Mouse (Mus musculus): Measurements from ENCODE around the gene Crybb3. TPM values are rescaled to one million over a fixed set of nuclear protein-coding genes. Genes with fewer than 3 reads are reported as not detected.

Gene Crybb3
- polyA plus RNA-seq, 1 experiment from 2014 or later = not detected

DNA sequence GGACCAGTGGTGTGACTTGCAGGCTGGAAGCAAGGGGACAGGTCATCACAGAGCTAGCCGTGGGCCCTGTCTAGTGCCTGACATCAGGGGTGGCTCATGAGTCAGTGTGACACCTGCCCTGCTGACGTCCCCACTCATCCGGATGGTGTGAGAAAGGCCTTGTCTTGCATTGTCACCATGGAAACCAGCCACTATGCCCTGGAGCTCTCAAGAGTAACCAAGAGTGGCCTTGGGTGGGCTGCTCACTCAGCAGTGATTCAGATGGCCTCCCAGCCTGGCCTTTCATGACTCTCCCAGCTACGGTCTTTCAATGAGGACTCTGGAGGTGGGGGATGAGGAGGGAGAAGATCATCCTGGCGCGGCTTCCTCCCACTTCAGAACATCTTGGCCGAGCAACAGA is 21.1 kb upstream of the Crybb3 start:
- H3K36me3 ChIP-seq (replicated peaks) = 0 out of 2 replicates have a peak, but pooled peaks cover 5% of the 10 kb centered on the region
- no peak overlapping the region for H3K4me3 ChIP-seq (replicated peaks)
- H3K27ac ChIP-seq (replicated peaks) = no peak overlapping the region
- ATAC-seq (ENCODE audit: insufficient read depth) = no peak
- no peaks in the 10 kb centered on the region for H3K27me3 ChIP-seq
- 71% methylated on average over 7 of the region's 7 CpGs for WGBS (ENCODE audit: insufficient replicate concordance)
- H3K9ac ChIP-seq = no peak overlapping the region
- H3K4me1 ChIP-seq (replicated peaks) = peaks cover 5% of the 10 kb centered on the region
- H3K4me2 ChIP-seq = no peak overlapping the region
- H3K9me3 ChIP-seq (replicated peaks) = no peaks in the 10 kb centered on the region

DNA sequence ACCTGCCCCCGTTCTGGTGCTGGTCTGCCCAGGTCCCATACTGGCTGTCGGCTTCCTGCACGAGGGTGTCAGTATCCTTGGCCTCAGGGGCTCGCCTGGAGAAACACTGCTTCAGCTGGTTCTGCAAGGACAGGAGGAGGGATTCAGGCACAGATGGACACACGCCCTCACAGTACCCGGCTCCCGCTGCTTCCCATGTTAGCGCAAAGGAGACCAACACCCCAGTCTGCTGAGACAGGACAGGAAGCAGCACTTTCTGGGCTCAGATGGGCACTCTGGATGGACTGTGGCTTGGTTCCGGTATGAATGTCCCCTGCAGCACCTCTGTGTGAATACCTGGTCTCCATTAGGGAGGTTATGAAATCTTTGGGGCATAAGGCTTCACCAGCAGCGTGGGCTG is 20.1 kb upstream of the Crybb3 start:
- Histone ChIP-seq H3K36me3 (replicated peaks) (0 out of 2 replicates have a peak, but pooled peaks cover 7% of the 10 kb centered on the region), H3K9ac (no peak overlapping the region), H3K4me2 (no peak overlapping the region), H3K27me3 (no peaks in the 10 kb centered on the region), H3K27ac (replicated peaks) (no peak overlapping the region), H3K9me3 (replicated peaks) (no peaks in the 10 kb centered on the region), H3K4me1 (replicated peaks) (no peaks in the 10 kb centered on the region), H3K4me3 (replicated peaks) (no peak overlapping the region)
- ATAC-seq (ENCODE audit: insufficient read depth) = no peak
- 80% methylated on average over 10 of the region's 10 CpGs for WGBS (ENCODE audit: insufficient replicate concordance)

DNA sequence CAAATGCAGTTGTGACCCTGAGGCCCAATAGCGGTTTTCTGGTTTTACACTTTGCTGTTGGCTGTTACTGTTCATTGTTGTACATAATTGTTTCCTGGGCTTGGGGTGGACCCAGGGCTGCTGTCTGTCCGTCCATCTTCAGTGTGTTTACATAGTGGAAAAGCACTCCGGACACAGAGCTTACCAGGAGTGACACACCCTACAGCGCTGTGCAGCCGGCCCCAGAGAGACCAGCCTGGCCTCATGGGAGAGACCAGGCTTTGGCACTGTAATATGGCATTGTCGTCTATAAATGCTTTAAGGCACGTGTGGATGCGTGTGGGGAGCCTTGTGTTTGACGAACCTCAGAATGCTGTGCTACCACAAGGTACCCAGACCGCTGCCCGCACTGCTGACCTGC is 19.0 kb upstream of the Crybb3 start:
- no peak overlapping the region for H3K4me2 ChIP-seq
- no peaks in the 10 kb centered on the region for H3K27me3 ChIP-seq
- no peak for ATAC-seq (ENCODE audit: insufficient read depth)
- 0 out of 2 replicates have a peak, but pooled peaks cover 7% of the 10 kb centered on the region for H3K36me3 ChIP-seq (replicated peaks)
- H3K9me3 ChIP-seq (replicated peaks) = no peaks in the 10 kb centered on the region
- no peak overlapping the region for H3K27ac ChIP-seq (replicated peaks)
- 77% methylated on average over 11 of the region's 11 CpGs for WGBS (ENCODE audit: insufficient replicate concordance)
- no peaks in the 10 kb centered on the region for H3K4me1 ChIP-seq (replicated peaks)
- H3K4me3 ChIP-seq (replicated peaks) = no peak overlapping the region
- H3K9ac ChIP-seq = no peak overlapping the region

DNA sequence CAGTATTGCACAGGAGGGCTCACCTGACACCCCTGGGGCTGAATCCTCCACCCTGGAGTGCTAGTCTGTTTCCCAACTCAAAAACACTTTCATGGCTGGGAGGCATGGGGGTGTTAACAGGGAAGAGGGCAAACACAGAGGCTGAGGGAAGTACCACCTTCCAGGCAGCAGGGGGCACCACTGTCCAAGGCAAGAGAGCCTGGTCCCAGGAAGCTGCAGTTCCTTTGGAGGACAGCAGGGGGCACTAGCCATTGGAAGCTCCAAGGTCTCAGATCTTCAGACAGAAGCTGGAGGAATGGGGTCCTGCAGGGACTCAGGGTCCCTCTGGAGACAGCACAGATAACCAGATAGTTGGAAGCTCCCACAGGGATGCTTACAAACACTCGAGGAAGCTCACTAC is 18.2 kb upstream of the Crybb3 start:
- H3K9me3 ChIP-seq (replicated peaks) = no peaks in the 10 kb centered on the region
- no peak overlapping the region for H3K27ac ChIP-seq (replicated peaks)
- 0 out of 2 replicates have a peak, but pooled peaks cover 7% of the 10 kb centered on the region for H3K36me3 ChIP-seq (replicated peaks)
- peak; percentile 8; the same call in 1 of the 2 replicates for ATAC-seq (ENCODE audit: insufficient read depth)
- no peaks in the 10 kb centered on the region for H3K27me3 ChIP-seq
- WGBS (ENCODE audit: insufficient replicate concordance) = 0% methylated on average over 1 of the region's 1 CpGs
- no peak overlapping the region for H3K9ac ChIP-seq
- no peak overlapping the region for H3K4me3 ChIP-seq (replicated peaks)
- no peaks in the 10 kb centered on the region for H3K4me1 ChIP-seq (replicated peaks)
- H3K4me2 ChIP-seq = no peak overlapping the region

DNA sequence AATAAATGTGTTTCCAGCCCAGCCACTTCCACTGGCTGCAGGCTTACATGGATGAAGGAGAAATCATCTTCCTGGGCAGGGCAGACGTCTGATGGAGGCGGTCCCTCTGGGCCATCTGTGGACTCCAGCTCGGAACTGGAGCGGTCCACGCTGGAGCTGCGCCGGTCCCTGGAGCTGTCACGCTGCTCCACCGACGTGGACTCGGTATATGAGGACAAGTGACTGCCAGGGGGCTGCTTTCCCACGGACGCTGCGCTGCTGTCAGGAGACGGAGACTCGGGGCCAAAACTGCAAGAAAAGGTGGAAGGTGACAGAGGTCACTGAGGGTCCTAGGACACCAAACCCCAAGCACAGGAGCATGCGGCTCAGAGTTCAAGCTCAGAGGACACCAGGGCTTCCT is 16.2 kb upstream of the Crybb3 start:
- H3K27me3 ChIP-seq = no peaks in the 10 kb centered on the region
- H3K4me1 ChIP-seq (replicated peaks) = no peaks in the 10 kb centered on the region
- no peak overlapping the region for H3K9ac ChIP-seq
- 0 out of 2 replicates have a peak, but pooled peaks cover 7% of the 10 kb centered on the region for H3K36me3 ChIP-seq (replicated peaks)
- no peak overlapping the region for H3K4me3 ChIP-seq (replicated peaks)
- no peak overlapping the region for H3K4me2 ChIP-seq
- no peak for ATAC-seq (ENCODE audit: insufficient read depth)
- 83% methylated on average over 17 of the region's 17 CpGs for WGBS (ENCODE audit: insufficient replicate concordance)
- H3K9me3 ChIP-seq (replicated peaks) = no peaks in the 10 kb centered on the region
- no peak overlapping the region for H3K27ac ChIP-seq (replicated peaks)

DNA sequence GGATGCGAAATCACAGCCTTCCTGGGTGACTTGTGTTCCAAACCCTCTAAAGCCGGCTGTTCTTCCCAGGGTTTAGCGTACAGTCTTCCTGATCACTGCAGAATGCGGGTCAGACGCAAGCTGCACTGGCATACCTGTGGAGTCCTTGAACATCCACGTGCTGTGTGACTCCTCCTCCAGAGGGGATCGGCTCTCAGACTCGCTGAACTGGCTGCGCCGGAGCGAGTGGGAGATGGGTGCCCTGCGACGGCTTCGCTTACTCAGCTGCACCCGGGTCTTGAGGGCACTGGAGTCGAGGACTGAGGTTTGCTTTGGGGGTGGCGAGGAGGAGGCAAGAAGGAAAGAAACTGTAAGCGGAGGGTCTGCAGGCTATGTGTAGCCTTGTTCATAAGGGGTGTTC is 14.1 kb upstream of the Crybb3 start:
- Histone ChIP-seq H3K27ac (replicated peaks) (no peak overlapping the region), H3K9ac (no peak overlapping the region), H3K9me3 (replicated peaks) (no peaks in the 10 kb centered on the region), H3K4me3 (replicated peaks) (no peak overlapping the region), H3K27me3 (no peaks in the 10 kb centered on the region), H3K4me1 (replicated peaks) (no peaks in the 10 kb centered on the region), H3K36me3 (replicated peaks) (peaks cover 11% of the 10 kb centered on the region; the same call in 1 of the 2 replicates), H3K4me2 (no peak overlapping the region)
- 85% methylated on average over 18 of the region's 18 CpGs for WGBS (ENCODE audit: insufficient replicate concordance)
- no peak for ATAC-seq (ENCODE audit: insufficient read depth)

DNA sequence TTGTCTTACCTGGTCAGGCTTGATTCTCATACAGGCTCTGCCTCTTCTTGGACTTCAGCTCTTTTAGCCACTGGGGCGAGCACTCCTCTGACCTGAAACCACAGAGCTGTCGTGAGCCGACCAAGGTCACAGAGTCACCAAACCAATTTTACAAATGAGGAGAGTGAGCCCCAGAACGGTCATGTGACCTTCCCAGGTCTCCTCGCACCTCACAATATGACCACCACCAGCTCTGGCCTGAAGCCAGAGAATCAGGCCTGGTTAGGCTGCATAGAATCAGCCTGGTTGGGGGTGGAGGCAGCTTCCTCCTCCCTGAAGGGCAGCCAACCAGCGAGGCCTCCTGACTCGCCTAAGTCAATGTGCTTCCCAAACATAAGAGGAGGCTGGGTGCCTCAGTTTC is 11.0 kb upstream of the Crybb3 start:
- no peak overlapping the region for H3K27ac ChIP-seq (replicated peaks)
- no peak overlapping the region for H3K4me2 ChIP-seq
- 57% methylated on average over 7 of the region's 7 CpGs for WGBS (ENCODE audit: insufficient replicate concordance)
- H3K4me1 ChIP-seq (replicated peaks) = no peaks in the 10 kb centered on the region
- no peak overlapping the region for H3K9ac ChIP-seq
- no peaks in the 10 kb centered on the region for H3K9me3 ChIP-seq (replicated peaks)
- H3K36me3 ChIP-seq (replicated peaks) = peaks cover 10% of the 10 kb centered on the region; the same call in 1 of the 2 replicates
- H3K27me3 ChIP-seq = no peaks in the 10 kb centered on the region
- H3K4me3 ChIP-seq (replicated peaks) = no peak overlapping the region
- no peak for ATAC-seq (ENCODE audit: insufficient read depth)

DNA sequence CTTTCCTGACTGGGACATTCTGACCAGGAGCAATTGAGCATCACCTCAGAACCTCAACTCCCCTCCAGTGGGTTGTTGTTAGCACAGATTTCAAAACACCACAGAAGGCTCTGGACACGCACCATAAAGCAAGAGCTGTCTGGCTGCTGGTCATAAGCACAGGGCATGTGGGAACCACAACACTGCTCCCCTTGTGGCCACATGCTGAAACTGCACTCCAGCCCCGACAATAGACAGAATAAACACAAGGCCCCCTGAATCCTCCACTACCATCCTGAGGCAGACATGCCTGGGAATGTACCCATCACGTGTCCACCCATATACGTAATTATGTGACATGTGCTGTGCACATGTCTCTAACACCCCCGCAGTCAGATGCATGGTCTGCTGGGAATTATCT is 9.8 kb upstream of the Crybb3 start:
- Histone ChIP-seq H3K4me1 (replicated peaks) (no peaks in the 10 kb centered on the region), H3K27ac (replicated peaks) (no peak overlapping the region), H3K36me3 (replicated peaks) (peaks cover 9% of the 10 kb centered on the region; the same call in 1 of the 2 replicates), H3K4me3 (replicated peaks) (no peak overlapping the region), H3K9me3 (replicated peaks) (no peaks in the 10 kb centered on the region), H3K9ac (no peak overlapping the region), H3K27me3 (no peaks in the 10 kb centered on the region), H3K4me2 (no peak overlapping the region)
- no peak for ATAC-seq (ENCODE audit: insufficient read depth)
- 53% methylated on average over 5 of the region's 5 CpGs for WGBS (ENCODE audit: insufficient replicate concordance)

DNA sequence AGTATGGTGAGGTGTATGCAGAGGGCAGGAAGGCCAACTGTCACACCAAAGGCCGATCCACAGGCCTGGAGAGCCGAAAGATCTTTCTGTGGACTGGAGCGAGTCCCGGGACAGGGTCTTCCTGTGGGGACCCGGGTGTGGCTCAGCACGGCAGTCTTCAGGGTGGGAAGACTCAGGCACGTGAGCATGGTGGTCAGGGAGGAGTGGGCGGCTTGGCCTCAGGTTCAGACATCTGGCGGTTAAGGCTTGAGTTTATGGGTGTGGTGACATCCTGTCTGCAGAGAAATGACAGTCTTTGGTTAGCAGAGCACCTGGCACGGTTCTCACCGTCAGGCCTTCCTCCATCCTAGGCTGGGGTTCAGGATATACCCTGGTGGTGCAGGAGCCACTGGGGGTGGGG is 9.4 kb upstream of the Crybb3 start:
- H3K9me3 ChIP-seq (replicated peaks) = no peaks in the 10 kb centered on the region
- no peak overlapping the region for H3K27ac ChIP-seq (replicated peaks)
- WGBS (ENCODE audit: insufficient replicate concordance) = 75% methylated on average over 11 of the region's 11 CpGs
- ATAC-seq (ENCODE audit: insufficient read depth) = no peak
- no peak overlapping the region for H3K9ac ChIP-seq
- no peaks in the 10 kb centered on the region for H3K4me1 ChIP-seq (replicated peaks)
- peaks cover 9% of the 10 kb centered on the region; the same call in 1 of the 2 replicates for H3K36me3 ChIP-seq (replicated peaks)
- no peak overlapping the region for H3K4me3 ChIP-seq (replicated peaks)
- no peaks in the 10 kb centered on the region for H3K27me3 ChIP-seq
- H3K4me2 ChIP-seq = no peak overlapping the region

DNA sequence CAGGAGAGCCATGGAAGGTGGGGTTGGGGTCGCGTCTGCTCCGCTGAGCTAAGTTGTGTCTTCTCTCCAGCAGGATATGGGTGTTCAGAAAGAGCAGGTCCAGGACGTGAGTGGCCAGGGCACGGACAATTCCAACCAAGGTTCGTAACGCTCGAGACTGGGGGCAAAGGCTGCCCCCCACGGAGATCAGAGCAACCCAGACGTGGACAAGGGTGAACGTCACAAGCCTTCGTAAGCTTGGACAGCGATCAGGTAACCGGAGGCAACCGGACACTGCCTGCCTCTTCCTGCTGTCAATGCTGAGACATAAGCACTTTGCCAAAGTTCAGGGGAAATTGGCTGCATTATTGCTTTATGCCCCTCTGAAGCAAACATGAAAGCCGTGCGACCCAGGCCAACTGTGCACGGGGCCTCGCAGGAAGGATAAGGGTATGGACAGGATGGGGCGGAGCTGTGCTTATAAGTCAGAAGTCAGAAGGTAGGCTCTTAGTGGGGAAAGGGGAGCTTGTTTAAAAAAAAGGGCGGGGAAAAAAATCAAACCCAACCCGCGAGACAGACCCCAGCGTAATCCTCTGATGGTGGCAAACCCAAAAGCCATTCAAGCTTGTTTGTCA is 8.8 kb upstream of the Crybb3 start:
- Histone ChIP-seq H3K36me3 (replicated peaks) (peaks cover 9% of the 10 kb centered on the region; the same call in 1 of the 2 replicates), H3K9me3 (replicated peaks) (no peaks in the 10 kb centered on the region), H3K4me3 (replicated peaks) (no peak overlapping the region), H3K4me1 (replicated peaks) (no peaks in the 10 kb centered on the region), H3K9ac (no peak overlapping the region), H3K27me3 (no peaks in the 10 kb centered on the region), H3K4me2 (no peak overlapping the region), H3K27ac (replicated peaks) (no peak overlapping the region)
- no peak for ATAC-seq (ENCODE audit: insufficient read depth)
- WGBS (ENCODE audit: insufficient replicate concordance) = 76% methylated on average over 24 of the region's 24 CpGs

DNA sequence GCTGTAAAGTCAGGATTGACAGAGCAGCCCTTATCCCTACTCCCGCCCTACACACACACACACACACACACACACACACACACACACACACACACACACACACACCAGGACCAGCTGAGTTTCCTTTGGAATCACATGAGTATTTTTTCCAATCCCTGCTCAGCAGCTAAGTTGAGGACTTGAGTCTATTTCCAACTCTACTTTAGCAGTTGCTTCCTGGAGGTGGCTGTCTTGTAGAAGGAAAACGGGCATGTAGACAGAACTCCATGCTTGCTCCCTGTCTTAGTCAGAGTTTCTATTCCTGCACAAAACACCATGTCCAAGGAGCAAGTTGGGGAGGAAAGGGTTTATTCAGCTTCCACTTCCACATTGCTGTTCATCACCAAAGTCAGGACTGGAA is 6.1 kb upstream of the Crybb3 start:
- no peaks in the 10 kb centered on the region for H3K9me3 ChIP-seq (replicated peaks)
- H3K4me2 ChIP-seq = no peak overlapping the region
- no peak overlapping the region for H3K9ac ChIP-seq
- H3K4me1 ChIP-seq (replicated peaks) = no peaks in the 10 kb centered on the region
- no peaks in the 10 kb centered on the region for H3K27me3 ChIP-seq
- 53% methylated on average over 2 of the region's 2 CpGs for WGBS (ENCODE audit: insufficient replicate concordance)
- peaks cover 9% of the 10 kb centered on the region; the same call in 1 of the 2 replicates for H3K36me3 ChIP-seq (replicated peaks)
- no peak overlapping the region for H3K4me3 ChIP-seq (replicated peaks)
- ATAC-seq (ENCODE audit: insufficient read depth) = no peak
- H3K27ac ChIP-seq (replicated peaks) = no peak overlapping the region

DNA sequence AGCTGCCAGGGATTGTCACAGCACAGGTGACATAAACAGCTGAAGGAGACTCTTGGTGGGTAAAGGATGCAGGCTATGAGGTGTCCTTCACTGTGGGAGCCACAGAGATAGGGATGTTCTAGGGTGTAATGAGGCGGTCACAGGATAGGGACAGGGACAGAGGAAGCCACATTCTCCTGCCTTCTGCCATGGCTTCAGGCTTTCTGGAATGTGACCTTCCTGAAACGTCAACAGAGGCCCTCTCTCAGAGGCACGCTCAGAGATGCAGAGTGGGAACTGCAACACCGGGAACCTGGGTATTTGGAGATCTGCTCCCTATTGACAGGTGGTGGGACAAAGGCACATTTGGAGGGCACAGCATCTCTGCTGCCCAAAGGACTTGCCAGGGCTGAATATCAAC is 5.6 kb upstream of the Crybb3 start:
- H3K27ac ChIP-seq (replicated peaks) = no peak overlapping the region
- peaks cover 9% of the 10 kb centered on the region; the same call in 1 of the 2 replicates for H3K36me3 ChIP-seq (replicated peaks)
- 57% methylated on average over 4 of the region's 4 CpGs for WGBS (ENCODE audit: insufficient replicate concordance)
- no peaks in the 10 kb centered on the region for H3K27me3 ChIP-seq
- H3K9me3 ChIP-seq (replicated peaks) = no peaks in the 10 kb centered on the region
- H3K4me1 ChIP-seq (replicated peaks) = no peaks in the 10 kb centered on the region
- no peak overlapping the region for H3K4me2 ChIP-seq
- no peak overlapping the region for H3K4me3 ChIP-seq (replicated peaks)
- no peak for ATAC-seq (ENCODE audit: insufficient read depth)
- H3K9ac ChIP-seq = no peak overlapping the region

All from liver, embryonic 15.5 days (tissue).